Mouse (Mus musculus): Measurements from ENCODE around the gene Oas3.

- TF ChIP-seq EP300 (IDR thresholded peaks at IDR 0.05; ENCODE audit: insufficient read depth, low read depth, low read length) (no peak), CTCF (IDR thresholded peaks at IDR 0.05) (no peak)
These were observed 9.6 kb upstream of the Oas3 start for GRCm38 (mm10) chr5:120787042-120787441.

Data from heart, adult 2 months (tissue).